Mouse (Mus musculus) small intestine, adult 2 months (tissue): Measurements from ENCODE around the gene Mfn2. TPM values are rescaled to one million over a fixed set of nuclear protein-coding genes. Genes with fewer than 3 reads are reported as not detected.
"Not testable (repeated sequence)": the region's sequence is repeated elsewhere in the genome, so short reads cannot be mapped to it uniquely, and the experiment has no call there.

Experiments used
- H3K27ac ChIP-seq: fragments of 200-500 bp; 2 replicates; pipeline ENCODE4 v1.5.1; 2012; ENCODE audit warnings: low read depth, low read length, control low read depth, inconsistent platforms; ENCODE audit not compliant: insufficient read depth
- H3K27me3 ChIP-seq: fragments of 200-500 bp; 2 replicates; pipeline ENCODE4 v1.6.1; 2012; ENCODE audit warnings: mild to moderate bottlenecking, moderate library complexity, low read length, inconsistent platforms; ENCODE audit not compliant: control insufficient read depth, insufficient read depth
- H3K36me3 ChIP-seq: fragments of 200-500 bp; 2 replicates; pipeline ENCODE4 v1.6.1; 2012; ENCODE audit warnings: mild to moderate bottlenecking, low read length, control low read depth, inconsistent platforms; ENCODE audit not compliant: control insufficient read depth, insufficient read depth
- H3K4me1 ChIP-seq: fragments of 200-500 bp; 2 replicates; pipeline ENCODE4 v1.6.1; 2012; ENCODE audit warnings: low read length, inconsistent platforms, mixed read lengths; ENCODE audit not compliant: control insufficient read depth, insufficient read depth, insufficient read length
- H3K4me3 ChIP-seq: fragments of 200-500 bp; 2 replicates; pipeline ENCODE4 v1.5.1; 2012; ENCODE audit warnings: low read depth, mild to moderate bottlenecking, control low read depth, inconsistent platforms, low read length, moderate library complexity
- CTCF ChIP-seq: fragments of 200-500 bp; IDR thresholded peaks from 2 replicates; pipeline ENCODE4 v1.5.1; 2012; ENCODE audit warnings: low read depth, mild to moderate bottlenecking, control low read depth, inconsistent platforms, low read length, moderate library complexity, mixed read lengths; ENCODE audit not compliant: insufficient replicate concordance, insufficient read length; ENCODE audit errors: extremely low read depth
- POLR2A ChIP-seq: fragments of 200-500 bp; IDR thresholded peaks from 2 replicates; pipeline ENCODE4 v1.6.1; 2012; ENCODE audit warnings: low read depth, mild to moderate bottlenecking, control low read depth, inconsistent platforms, low read length, moderate library complexity
- WGBS: fragments of 180-500 bp; shearing (Covaris S2); methylation state at CpG from one replicate; pipeline ENCODE4 v1.1.7; 2018; 5-methylcytosine and 5-hydroxymethylcytosine counted together
- polyA plus RNA-seq: library from polyadenylated mRNA; depleted of rRNA; stranded (reverse); fragments of >200 nt; gene quantifications from 2 replicates; pipeline ENCODE4 v1.2.3, GENCODE M21; 2012

Gene Mfn2
- polyA plus RNA-seq, 1 experiment = 72.8 TPM

GRCm38 (mm10) chr4:147869238-147869637 lies 35.3 kb downstream of the Mfn2 start:
- peaks cover 15% of the 10 kb centered on the region; the same call in 1 of the 2 replicates for H3K4me1 ChIP-seq
- 6% methylated on average over 5 of the region's 5 CpGs for WGBS
- H3K36me3 ChIP-seq = peaks cover 20% of the 10 kb centered on the region
- peak overlapping the region; percentile 76 for H3K4me3 ChIP-seq
- H3K27me3 ChIP-seq = no peaks in the 10 kb centered on the region
- H3K27ac ChIP-seq = peak overlapping the region; percentile 65; the same call in 1 of the 2 replicates
- TF ChIP-seq POLR2A = no peak
- no peak for TF ChIP-seq CTCF

GRCm38 (mm10) chr4:147868450-147869031 lies 36.0 kb downstream of the Mfn2 start, which contains the start of the genes Miip and Fv1:
TSS of gene Miip (minus strand) at chr4:147868816.
TSS of gene Fv1 (plus strand) at chr4:147868979.
- peak within 1 kb of the TSS; percentile 76 for H3K4me3 ChIP-seq
- peaks cover 21% of the 10 kb centered on the region for H3K36me3 ChIP-seq
- WGBS = under 1% methylated on average over 30 of the region's 30 CpGs
- H3K27ac ChIP-seq = peak within 1 kb of the TSS; percentile 65
- H3K4me1 ChIP-seq = peaks cover 15% of the 10 kb centered on the region; the same call in 1 of the 2 replicates
- peak; percentile 71; the same call in 1 of the 2 replicates for TF ChIP-seq POLR2A
- TF ChIP-seq CTCF = no peak
- H3K27me3 ChIP-seq = no peaks in the 10 kb centered on the region

- Histone ChIP-seq H3K4me3 (peak overlapping the region; percentile 75), H3K27ac (peak overlapping the region; percentile 21), H3K4me1 (peaks cover 15% of the 10 kb centered on the region; the same call in 1 of the 2 replicates), H3K27me3 (no peaks in the 10 kb centered on the region), H3K36me3 (peaks cover 14% of the 10 kb centered on the region)
- TF ChIP-seq POLR2A = no peak; the same call in 1 of the 2 replicates
- TF ChIP-seq CTCF = no peak
- 2% methylated on average over 22 of the region's 22 CpGs for WGBS
Observed at GRCm38 (mm10) chr4:147867563-147868449, 36.7 kb downstream of the Mfn2 start.

- Histone ChIP-seq H3K36me3 (peaks cover 16% of the 10 kb centered on the region), H3K4me1 (peaks cover 15% of the 10 kb centered on the region; the same call in 1 of the 2 replicates)
- not testable (repeated sequence) for H3K27me3 ChIP-seq, H3K4me3 ChIP-seq, H3K27ac ChIP-seq
- WGBS = 43% methylated on average over 3 of the region's 3 CpGs
Observed at GRCm38 (mm10) chr4:147866793-147867192, 37.7 kb downstream of the Mfn2 start.

- WGBS = 95% methylated on average over 9 of the region's 9 CpGs
- Histone ChIP-seq H3K4me3 (no peak overlapping the region), H3K27ac (no peak overlapping the region), H3K36me3 (peaks cover 20% of the 10 kb centered on the region), H3K27me3 (no peaks in the 10 kb centered on the region), H3K4me1 (peaks cover 15% of the 10 kb centered on the region; the same call in 1 of the 2 replicates)
- TF ChIP-seq POLR2A = no peak
- TF ChIP-seq CTCF = no peak
Observed at GRCm38 (mm10) chr4:147866056-147866455, 38.4 kb downstream of the Mfn2 start.

- Histone ChIP-seq H3K27me3 (no peaks in the 10 kb centered on the region), H3K4me3 (no peak overlapping the region), H3K27ac (no peak overlapping the region), H3K4me1 (peaks cover 15% of the 10 kb centered on the region; the same call in 1 of the 2 replicates), H3K36me3 (peaks cover 24% of the 10 kb centered on the region)
- TF ChIP-seq POLR2A = no peak
- no peak for TF ChIP-seq CTCF
- WGBS = 96% methylated on average over 6 of the region's 6 CpGs
Observed at GRCm38 (mm10) chr4:147865651-147866050, 38.9 kb downstream of the Mfn2 start.

- peaks cover 28% of the 10 kb centered on the region for H3K36me3 ChIP-seq
- no peak overlapping the region for H3K4me3 ChIP-seq
- H3K27me3 ChIP-seq = no peaks in the 10 kb centered on the region
- H3K27ac ChIP-seq = no peak overlapping the region
- TF ChIP-seq POLR2A (no peak), CTCF (no peak)
- WGBS = 89% methylated on average over 3 of the region's 3 CpGs
- no peaks in the 10 kb centered on the region for H3K4me1 ChIP-seq
Observed at GRCm38 (mm10) chr4:147862051-147862450, 42.5 kb downstream of the Mfn2 start.
